Mouse (Mus musculus): ENCODE data around the gene Sesn2. TPM values are rescaled to one million over a fixed set of nuclear protein-coding genes. Genes with fewer than 3 reads are reported as not detected.
A peak's percentile ranks its signal among the peaks of the same experiment; 100 is the strongest.

The Sesn2 gene
- polyA plus RNA-seq, 1 experiment from 2014 or later: 16.0 TPM

GRCm38 (mm10) chr4:132519188-132519587 lies 8.9 kb upstream of the Sesn2 start:
- WGBS: 83% methylated on average over 3 of the region's 3 CpGs
- Histone ChIP-seq H3K27ac (ENCODE audit: low read length) (no peak overlapping the region), H3K9ac (replicated peaks; ENCODE audit: low read depth) (no peak overlapping the region), H3K36me3 (ENCODE audit: insufficient read depth, low read length) (no peaks in the 10 kb centered on the region), H3K4me3 (ENCODE audit: low read depth, low read length) (no peak overlapping the region), H3K27me3 (replicated peaks; ENCODE audit: insufficient read depth, low read length) (no peaks in the 10 kb centered on the region), H3K4me2 (replicated peaks; ENCODE audit: low read depth, low read length) (no peak overlapping the region), H3K4me1 (ENCODE audit: insufficient read depth, low read depth, low read length) (peaks cover 3% of the 10 kb centered on the region; the same call in 1 of the 2 replicates), H3K9me3 (ENCODE audit: low read length) (no peaks in the 10 kb centered on the region)
- ATAC-seq: no peak
- DNase-seq (ENCODE audit: low spot score): no peak
- TF ChIP-seq EP300 (IDR thresholded peaks at IDR 0.05) (no peak), CTCF (IDR thresholded peaks at IDR 0.05) (no peak)

GRCm38 (mm10) chr4:132518066-132518465 lies 7.8 kb upstream of the Sesn2 start:
- Histone ChIP-seq H3K27me3 (replicated peaks; ENCODE audit: insufficient read depth, low read length) (no peaks in the 10 kb centered on the region), H3K4me3 (ENCODE audit: low read depth, low read length) (no peak overlapping the region), H3K9ac (replicated peaks; ENCODE audit: low read depth) (no peak overlapping the region), H3K27ac (ENCODE audit: low read length) (no peak overlapping the region), H3K9me3 (ENCODE audit: low read length) (no peaks in the 10 kb centered on the region), H3K4me1 (ENCODE audit: insufficient read depth, low read depth, low read length) (peaks cover 4% of the 10 kb centered on the region; the same call in 1 of the 2 replicates), H3K36me3 (ENCODE audit: insufficient read depth, low read length) (no peaks in the 10 kb centered on the region), H3K4me2 (replicated peaks; ENCODE audit: low read depth, low read length) (no peak overlapping the region)
- TF ChIP-seq CTCF (IDR thresholded peaks at IDR 0.05): no peak
- TF ChIP-seq EP300 (IDR thresholded peaks at IDR 0.05): no peak
- WGBS: 48% methylated on average over 8 of the region's 8 CpGs
- no peak for ATAC-seq
- DNase-seq (ENCODE audit: low spot score): peak; percentile 40

- no peaks in the 10 kb centered on the region for H3K9me3 ChIP-seq (ENCODE audit: low read length)
- DNase-seq (ENCODE audit: low spot score) (peak; percentile 100), ATAC-seq (peak; percentile 94)
- peak overlapping the region; percentile 43 for H3K4me3 ChIP-seq (ENCODE audit: low read depth, low read length)
- no peaks in the 10 kb centered on the region for H3K27me3 ChIP-seq (replicated peaks; ENCODE audit: insufficient read depth, low read length)
- no peaks in the 10 kb centered on the region for H3K36me3 ChIP-seq (ENCODE audit: insufficient read depth, low read length)
- TF ChIP-seq EP300 (IDR thresholded peaks at IDR 0.05) (no peak), CTCF (IDR thresholded peaks at IDR 0.05) (no peak)
- peaks cover 4% of the 10 kb centered on the region; the same call in 1 of the 2 replicates for H3K4me1 ChIP-seq (ENCODE audit: insufficient read depth, low read depth, low read length)
- H3K27ac ChIP-seq (ENCODE audit: low read length): peak overlapping the region; percentile 77
- WGBS: 20% methylated on average over 22 of the region's 22 CpGs
- H3K9ac ChIP-seq (replicated peaks; ENCODE audit: low read depth): peak overlapping the region; percentile 27; the same call in 1 of the 2 replicates
- peak overlapping the region; percentile 68 for H3K4me2 ChIP-seq (replicated peaks; ENCODE audit: low read depth, low read length)
Observed at GRCm38 (mm10) chr4:132515369-132516155, 5.3 kb upstream of the Sesn2 start.

GRCm38 (mm10) chr4:132514555-132515135 lies 4.3 kb upstream of the Sesn2 start:
- H3K27ac ChIP-seq (ENCODE audit: low read length): peak overlapping the region; percentile 77
- no peaks in the 10 kb centered on the region for H3K9me3 ChIP-seq (ENCODE audit: low read length)
- DNase-seq (ENCODE audit: low spot score): peak; percentile 90
- peak overlapping the region; percentile 27; the same call in 1 of the 2 replicates for H3K9ac ChIP-seq (replicated peaks; ENCODE audit: low read depth)
- WGBS: under 1% methylated on average over 21 of the region's 21 CpGs
- H3K4me2 ChIP-seq (replicated peaks; ENCODE audit: low read depth, low read length): peak overlapping the region; percentile 68
- no peaks in the 10 kb centered on the region for H3K36me3 ChIP-seq (ENCODE audit: insufficient read depth, low read length)
- H3K4me1 ChIP-seq (ENCODE audit: insufficient read depth, low read depth, low read length): peaks cover 4% of the 10 kb centered on the region; the same call in 1 of the 2 replicates
- no peaks in the 10 kb centered on the region for H3K27me3 ChIP-seq (replicated peaks; ENCODE audit: insufficient read depth, low read length)
- peak; percentile 31 for ATAC-seq
- peak overlapping the region; percentile 43 for H3K4me3 ChIP-seq (ENCODE audit: low read depth, low read length)
- TF ChIP-seq EP300 (IDR thresholded peaks at IDR 0.05) (no peak), CTCF (IDR thresholded peaks at IDR 0.05) (peak; percentile 85)

- H3K9me3 ChIP-seq (ENCODE audit: low read length): no peaks in the 10 kb centered on the region
- no peak overlapping the region for H3K27ac ChIP-seq (ENCODE audit: low read length)
- no peak for ATAC-seq
- H3K4me2 ChIP-seq (replicated peaks; ENCODE audit: low read depth, low read length): no peak overlapping the region
- DNase-seq (ENCODE audit: low spot score): peak; percentile 70
- H3K4me3 ChIP-seq (ENCODE audit: low read depth, low read length): no peak overlapping the region
- no peak overlapping the region for H3K9ac ChIP-seq (replicated peaks; ENCODE audit: low read depth)
- 32% methylated on average over 14 of the region's 14 CpGs for WGBS
- peaks cover 4% of the 10 kb centered on the region for H3K4me1 ChIP-seq (ENCODE audit: insufficient read depth, low read depth, low read length)
- no peak for TF ChIP-seq CTCF (IDR thresholded peaks at IDR 0.05)
- TF ChIP-seq EP300 (IDR thresholded peaks at IDR 0.05): no peak
- no peaks in the 10 kb centered on the region for H3K27me3 ChIP-seq (replicated peaks; ENCODE audit: insufficient read depth, low read length)
- no peaks in the 10 kb centered on the region for H3K36me3 ChIP-seq (ENCODE audit: insufficient read depth, low read length)
Observed at GRCm38 (mm10) chr4:132513395-132514273, 3.3 kb upstream of the Sesn2 start.

- no peak overlapping the region for H3K9ac ChIP-seq (replicated peaks; ENCODE audit: low read depth)
- no peaks in the 10 kb centered on the region for H3K36me3 ChIP-seq (ENCODE audit: insufficient read depth, low read length)
- ATAC-seq (no peak), DNase-seq (ENCODE audit: low spot score) (no peak)
- H3K27me3 ChIP-seq (replicated peaks; ENCODE audit: insufficient read depth, low read length): no peaks in the 10 kb centered on the region
- WGBS: 71% methylated on average over 3 of the region's 3 CpGs
- TF ChIP-seq EP300 (IDR thresholded peaks at IDR 0.05) (no peak), CTCF (IDR thresholded peaks at IDR 0.05) (no peak)
- H3K4me2 ChIP-seq (replicated peaks; ENCODE audit: low read depth, low read length): no peak overlapping the region
- peaks cover 9% of the 10 kb centered on the region for H3K4me1 ChIP-seq (ENCODE audit: insufficient read depth, low read depth, low read length)
- H3K27ac ChIP-seq (ENCODE audit: low read length): no peak overlapping the region
- H3K9me3 ChIP-seq (ENCODE audit: low read length): no peaks in the 10 kb centered on the region
- H3K4me3 ChIP-seq (ENCODE audit: low read depth, low read length): no peak overlapping the region
Observed at GRCm38 (mm10) chr4:132512080-132512479, 1.8 kb upstream of the Sesn2 start.
